Mouse (Mus musculus) lung, embryonic 15.5 days (tissue): ENCODE results near the gene Tvp23a. TPM values are rescaled to one million over a fixed set of nuclear protein-coding genes. Genes with fewer than 3 reads are reported as not detected.

Experiments used
- ATAC-seq: fragments of 200-750 bp; cut with Nextera tagmentation; 2 replicates; pipeline ENCODE4 v1.8.0; 2017; ENCODE audit warnings: moderate number of reproducible peaks, borderline replicate concordance; ENCODE audit not compliant: low FRiP score, low TSS enrichment; ENCODE audit errors: extremely low read depth
- H3K27ac ChIP-seq: fragments of 300-500 bp; sonication (generic); 2 replicates; pipeline ENCODE4 v1.5.1; 2015; ENCODE audit warnings: moderate library complexity, mild to moderate bottlenecking, inconsistent platforms
- H3K27me3 ChIP-seq: fragments of 300-500 bp; sonication (generic); 2 replicates; pipeline ENCODE4 v1.6.1; 2015; ENCODE audit warnings: inconsistent platforms
- H3K36me3 ChIP-seq: fragments of 300-500 bp; sonication (generic); 2 replicates; pipeline ENCODE4 v1.6.1; 2015; ENCODE audit warnings: inconsistent platforms
- H3K4me1 ChIP-seq: fragments of 300-500 bp; sonication (generic); 2 replicates; pipeline ENCODE4 v1.6.1; 2015; ENCODE audit warnings: inconsistent platforms
- H3K4me2 ChIP-seq: fragments of 300-500 bp; sonication (generic); 2 replicates; pipeline ENCODE4 v1.6.1; 2015; ENCODE audit warnings: inconsistent platforms, mild to moderate bottlenecking, moderate library complexity
- H3K4me3 ChIP-seq: fragments of 300-500 bp; sonication (generic); 2 replicates; pipeline ENCODE4 v1.5.1; 2015; ENCODE audit warnings: mild to moderate bottlenecking, inconsistent platforms
- H3K9ac ChIP-seq: fragments of 300-500 bp; sonication (generic); 2 replicates; pipeline ENCODE4 v1.6.1; 2015; ENCODE audit warnings: inconsistent platforms
- H3K9me3 ChIP-seq: fragments of 300-500 bp; sonication (generic); 2 replicates; pipeline ENCODE4 v1.6.1; 2016; ENCODE audit warnings: inconsistent platforms
- WGBS: fragments of 180-500 bp; shearing (Covaris S2); methylation state at CpG from one replicate; pipeline ENCODE4 v1.1.7; 2015; 5-methylcytosine and 5-hydroxymethylcytosine counted together
- polyA plus RNA-seq: library from polyadenylated mRNA; unstranded; fragments of >200 nt; fragmentation: Nextera tagmentation; extraction: Ambion mirVana; gene quantifications from 2 replicates; pipeline ENCODE4 v1.2.1, GENCODE M21; 2015

Tvp23a gene
- 10.5 and 11.0 TPM in 2 replicates for polyA plus RNA-seq

GRCm38 (mm10) chr16:10447264-10447594 lies at the start of gene Tvp23a:
TSS of gene Tvp23a (minus strand) at chr16:10447362.
- no peaks in the 10 kb centered on the region for H3K27me3 ChIP-seq
- H3K9me3 ChIP-seq, result no peaks in the 10 kb centered on the region
- H3K36me3 ChIP-seq, result no peaks in the 10 kb centered on the region
- 5% methylated on average over 12 of the region's 12 CpGs for WGBS
- H3K4me2 ChIP-seq, result peak within 1 kb of the TSS; percentile 65
- H3K4me3 ChIP-seq, result peak within 1 kb of the TSS; percentile 42
- ATAC-seq, result peak; percentile 88
- H3K4me1 ChIP-seq, result peaks cover 26% of the 10 kb centered on the region
- no peak within 1 kb of the TSS for H3K27ac ChIP-seq
- peak within 1 kb of the TSS; percentile 27 for H3K9ac ChIP-seq

- 58% methylated on average over 2 of the region's 2 CpGs for WGBS
These were observed 48.7 kb upstream of the Tvp23a start for GRCm38 (mm10) chr16:10495824-10496298.

GRCm38 (mm10) chr16:10492587-10492986 lies 45.4 kb upstream of the Tvp23a start:
- no peak for ATAC-seq
- H3K36me3 ChIP-seq, result no peaks in the 10 kb centered on the region
- 72% methylated on average over 3 of the region's 3 CpGs for WGBS

More at GRCm38 (mm10) chr16:10495824-10496298, 48.7 kb upstream of the Tvp23a start:
- Histone ChIP-seq H3K4me1 (no peaks in the 10 kb centered on the region), H3K4me3 (no peak overlapping the region), H3K9me3 (no peaks in the 10 kb centered on the region), H3K27ac (no peak overlapping the region), H3K9ac (no peak overlapping the region), H3K36me3 (no peaks in the 10 kb centered on the region), H3K27me3 (no peaks in the 10 kb centered on the region), H3K4me2 (no peak overlapping the region)
- no peak for ATAC-seq

GRCm38 (mm10) chr16:10491716-10492115 lies 44.6 kb upstream of the Tvp23a start:
- WGBS, result 87% methylated on average over 4 of the region's 4 CpGs
- Histone ChIP-seq H3K27me3 (no peaks in the 10 kb centered on the region; the same call in 1 of the 2 replicates), H3K9ac (no peak overlapping the region), H3K9me3 (no peaks in the 10 kb centered on the region), H3K27ac (no peak overlapping the region), H3K36me3 (no peaks in the 10 kb centered on the region), H3K4me1 (peaks cover 5% of the 10 kb centered on the region; the same call in 1 of the 2 replicates), H3K4me3 (no peak overlapping the region), H3K4me2 (no peak overlapping the region)
- no peak for ATAC-seq

More at GRCm38 (mm10) chr16:10492587-10492986, 45.4 kb upstream of the Tvp23a start:
- Histone ChIP-seq H3K4me1 (peaks cover 5% of the 10 kb centered on the region; the same call in 1 of the 2 replicates), H3K9ac (no peak overlapping the region), H3K27ac (no peak overlapping the region), H3K4me3 (no peak overlapping the region), H3K9me3 (no peaks in the 10 kb centered on the region), H3K4me2 (no peak overlapping the region), H3K27me3 (no peaks in the 10 kb centered on the region; the same call in 1 of the 2 replicates)

GRCm38 (mm10) chr16:10490503-10491150 lies 43.5 kb upstream of the Tvp23a start:
- Histone ChIP-seq H3K4me2 (no peak overlapping the region), H3K27ac (no peak overlapping the region), H3K9me3 (no peaks in the 10 kb centered on the region), H3K4me1 (peaks cover 5% of the 10 kb centered on the region; the same call in 1 of the 2 replicates), H3K9ac (no peak overlapping the region), H3K4me3 (no peak overlapping the region), H3K27me3 (no peaks in the 10 kb centered on the region; the same call in 1 of the 2 replicates), H3K36me3 (no peaks in the 10 kb centered on the region)
- WGBS, result 74% methylated on average over 18 of the region's 18 CpGs
- ATAC-seq, result no peak

GRCm38 (mm10) chr16:10489904-10490457 lies 42.8 kb upstream of the Tvp23a start:
- H3K36me3 ChIP-seq, result no peaks in the 10 kb centered on the region
- H3K4me2 ChIP-seq, result peak overlapping the region; percentile 47
- H3K27me3 ChIP-seq, result no peaks in the 10 kb centered on the region; the same call in 1 of the 2 replicates
- H3K9ac ChIP-seq, result no peak overlapping the region
- ATAC-seq, result no peak
- WGBS, result 15% methylated on average over 11 of the region's 14 CpGs
- H3K27ac ChIP-seq, result no peak overlapping the region
- no peaks in the 10 kb centered on the region for H3K9me3 ChIP-seq
- H3K4me3 ChIP-seq, result peak overlapping the region; percentile 16; the same call in 1 of the 2 replicates
- H3K4me1 ChIP-seq, result peaks cover 5% of the 10 kb centered on the region; the same call in 1 of the 2 replicates

- no peaks in the 10 kb centered on the region for H3K36me3 ChIP-seq
- no peaks in the 10 kb centered on the region; the same call in 1 of the 2 replicates for H3K27me3 ChIP-seq
- H3K9me3 ChIP-seq, result no peaks in the 10 kb centered on the region
- peak overlapping the region; percentile 47 for H3K4me2 ChIP-seq
- peak overlapping the region; percentile 16; the same call in 1 of the 2 replicates for H3K4me3 ChIP-seq
- peaks cover 5% of the 10 kb centered on the region; the same call in 1 of the 2 replicates for H3K4me1 ChIP-seq
- no peak for ATAC-seq
- 3% methylated on average over 9 of the region's 9 CpGs for WGBS
- no peak overlapping the region for H3K9ac ChIP-seq
- no peak overlapping the region for H3K27ac ChIP-seq
These were observed 42.3 kb upstream of the Tvp23a start for GRCm38 (mm10) chr16:10489483-10489882.

GRCm38 (mm10) chr16:10488769-10489481 lies 41.8 kb upstream of the Tvp23a start:
- no peak for ATAC-seq
- Histone ChIP-seq H3K36me3 (no peaks in the 10 kb centered on the region), H3K9ac (no peak overlapping the region), H3K27ac (no peak overlapping the region), H3K4me3 (no peak overlapping the region), H3K4me1 (peaks cover 5% of the 10 kb centered on the region; the same call in 1 of the 2 replicates), H3K4me2 (no peak overlapping the region; the same call in 1 of the 2 replicates), H3K27me3 (no peaks in the 10 kb centered on the region; the same call in 1 of the 2 replicates), H3K9me3 (no peaks in the 10 kb centered on the region)
- 68% methylated on average over 7 of the region's 7 CpGs for WGBS

- no peaks in the 10 kb centered on the region; the same call in 1 of the 2 replicates for H3K27me3 ChIP-seq
- no peak overlapping the region for H3K4me2 ChIP-seq
- no peak for ATAC-seq
- no peaks in the 10 kb centered on the region for H3K9me3 ChIP-seq
- WGBS, result 86% methylated on average over 8 of the region's 8 CpGs
- H3K36me3 ChIP-seq, result no peaks in the 10 kb centered on the region
- no peak overlapping the region for H3K4me3 ChIP-seq
- H3K27ac ChIP-seq, result no peak overlapping the region
- no peak overlapping the region for H3K9ac ChIP-seq
- peaks cover 5% of the 10 kb centered on the region; the same call in 1 of the 2 replicates for H3K4me1 ChIP-seq
These were observed 40.8 kb upstream of the Tvp23a start for GRCm38 (mm10) chr16:10487895-10488493.

- no peak for ATAC-seq
- 58% methylated on average over 3 of the region's 3 CpGs for WGBS
These were observed 39.8 kb upstream of the Tvp23a start for GRCm38 (mm10) chr16:10486993-10487392.

GRCm38 (mm10) chr16:10482343-10482742 lies 35.2 kb upstream of the Tvp23a start:
- Histone ChIP-seq H3K36me3 (no peaks in the 10 kb centered on the region), H3K4me3 (no peak overlapping the region), H3K27me3 (no peaks in the 10 kb centered on the region), H3K27ac (no peak overlapping the region), H3K4me1 (no peaks in the 10 kb centered on the region), H3K9ac (no peak overlapping the region), H3K9me3 (no peaks in the 10 kb centered on the region), H3K4me2 (no peak overlapping the region)
- 62% methylated on average over 4 of the region's 4 CpGs for WGBS
- ATAC-seq, result no peak

More at GRCm38 (mm10) chr16:10486993-10487392, 39.8 kb upstream of the Tvp23a start:
- Histone ChIP-seq H3K36me3 (no peaks in the 10 kb centered on the region), H3K9ac (no peak overlapping the region), H3K9me3 (no peaks in the 10 kb centered on the region), H3K4me3 (no peak overlapping the region), H3K4me1 (peaks cover 5% of the 10 kb centered on the region; the same call in 1 of the 2 replicates), H3K27ac (no peak overlapping the region), H3K4me2 (no peak overlapping the region), H3K27me3 (no peaks in the 10 kb centered on the region; the same call in 1 of the 2 replicates)
